Mouse (Mus musculus): ENCODE data around the gene Bora. TPM values are rescaled to one million over a fixed set of nuclear protein-coding genes. Genes with fewer than 3 reads are reported as not detected.
A peak's percentile ranks its signal among the peaks of the same experiment; 100 is the strongest.

Gene Bora
- total RNA-seq, 2 experiments from 2014 or later: 2.6 to 4.5 TPM

DNA sequence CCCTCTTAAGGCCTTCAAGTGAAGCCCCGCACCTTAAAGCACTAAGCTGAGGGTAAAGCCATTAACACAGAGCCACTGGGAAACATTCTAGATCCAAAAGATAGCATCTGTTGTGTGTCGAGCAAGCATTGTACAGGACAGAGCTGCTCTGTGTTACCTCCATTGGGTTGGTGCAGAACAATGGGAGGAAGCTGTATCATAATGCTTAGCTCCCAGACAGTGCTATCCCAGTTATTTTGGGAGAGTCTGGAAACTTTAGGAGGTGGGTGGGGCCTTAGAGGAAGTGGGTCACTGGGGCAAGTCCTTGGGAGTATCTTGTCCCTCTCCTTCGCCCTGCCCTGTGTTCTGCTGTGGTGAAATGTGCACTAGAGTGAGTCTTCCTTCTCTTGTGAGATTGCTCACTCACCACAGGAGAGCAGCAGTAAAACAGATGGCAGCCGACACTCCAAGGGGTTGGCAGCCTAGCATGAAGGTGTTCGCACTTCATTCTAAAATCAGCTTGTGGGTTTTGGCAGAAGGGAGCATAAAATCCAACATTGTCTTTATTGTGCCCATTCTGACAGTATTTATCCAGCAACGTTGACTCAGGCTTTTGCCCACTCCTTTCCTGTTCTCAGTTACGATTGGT is 13.1 kb downstream of the Bora start:
- intact Hi-C loops (cut with DNase I): no loop called here
- DNase-seq (ENCODE audit: low spot score in 2 of 2): peak; percentile 21 to 52

DNA sequence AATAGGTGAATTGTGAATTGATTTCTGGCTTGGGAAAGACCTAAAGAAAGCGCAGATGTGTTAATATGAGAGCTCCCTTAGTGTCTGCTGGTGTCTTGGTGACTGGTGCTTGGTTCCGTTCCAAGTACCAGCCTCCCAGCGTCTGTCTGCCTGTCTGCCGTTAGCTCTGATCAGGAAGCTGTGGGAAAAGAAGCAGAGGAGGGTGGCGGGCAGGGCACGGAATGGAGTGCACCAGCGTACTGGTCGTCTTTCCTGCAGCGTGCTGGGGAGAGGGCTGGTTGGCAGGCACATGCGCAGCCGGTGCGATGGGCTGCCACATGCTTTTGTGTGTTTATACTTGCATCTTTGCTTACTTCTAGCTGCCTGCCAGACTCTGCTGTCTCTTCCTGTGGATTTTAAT is 14.6 kb downstream of the Bora start:
- intact Hi-C loops (cut with DNase I): no loop called here

DNA sequence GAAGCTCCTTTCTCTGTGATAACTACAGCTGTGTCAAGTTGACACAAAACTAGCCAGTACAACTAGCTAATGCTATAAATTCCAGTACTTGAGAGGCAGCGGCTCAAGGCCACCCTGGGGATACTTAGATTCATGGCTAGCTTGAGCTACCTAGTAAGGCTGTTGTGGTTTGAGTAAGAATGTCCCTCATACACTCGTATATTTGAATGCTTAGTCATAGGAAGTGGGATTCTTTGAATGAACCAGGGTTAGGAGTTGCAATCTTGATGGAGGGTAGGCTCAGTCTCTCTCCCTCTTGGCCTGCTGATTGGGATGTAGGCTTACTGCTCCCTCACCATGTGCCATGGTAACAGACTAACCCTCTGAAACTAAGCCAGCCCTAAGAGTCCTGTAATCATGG is 17.1 kb downstream of the Bora start:
- intact Hi-C loops (cut with DNase I): no loop called here
- no peak for DNase-seq (ENCODE audit: low spot score in 2 of 2)

More for the DNA sequence above, 14.6 kb downstream of the Bora start:
- DNase-seq (ENCODE audit: low spot score in 2 of 2): peak in 1 of 2 experiments; percentile 18

DNA sequence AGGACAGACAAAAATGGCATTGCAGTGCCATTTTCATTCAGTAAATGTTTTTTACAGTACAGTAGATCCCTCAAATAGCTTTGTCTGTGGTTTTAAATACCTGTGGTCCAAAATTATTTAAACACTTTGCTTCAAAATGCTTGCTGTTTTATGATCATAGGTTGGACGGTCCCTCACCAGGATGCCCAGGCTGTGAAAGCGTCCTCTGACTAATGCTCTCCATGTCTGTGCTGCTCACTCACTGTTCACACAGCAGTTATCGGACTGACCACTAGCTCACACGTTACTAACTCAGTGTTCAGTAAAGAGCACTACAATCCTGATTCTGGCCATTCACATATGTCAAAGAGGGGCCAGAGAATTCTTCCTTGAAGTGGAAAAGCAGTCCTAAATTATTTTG is 25.1 kb downstream of the Bora start:
- intact Hi-C loops (cut with DNase I): no loop called here
- no peak for DNase-seq (ENCODE audit: low spot score in 2 of 2)

DNA sequence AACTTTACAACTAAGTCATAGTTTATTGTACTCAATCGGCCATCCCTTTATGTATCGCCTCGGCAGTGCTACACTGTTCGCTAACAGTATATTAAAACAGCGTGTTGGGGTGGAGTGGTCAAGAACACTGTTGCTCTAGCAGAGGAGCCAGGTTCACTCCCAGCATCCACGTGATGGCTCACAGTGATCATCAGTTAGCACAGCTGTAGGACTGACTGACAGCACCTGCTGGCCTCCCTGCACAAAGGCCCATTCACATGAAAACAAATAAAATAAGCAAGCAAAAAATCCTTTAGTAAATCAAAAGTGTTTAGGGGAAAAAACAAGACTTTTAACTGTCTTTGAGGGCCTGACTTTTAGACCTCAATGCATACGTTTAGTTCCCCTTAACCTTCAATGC is 42.9 kb downstream of the Bora start:
- intact Hi-C loops (cut with DNase I): no loop called here
- DNase-seq (ENCODE audit: low spot score in 2 of 2): no peak

DNA sequence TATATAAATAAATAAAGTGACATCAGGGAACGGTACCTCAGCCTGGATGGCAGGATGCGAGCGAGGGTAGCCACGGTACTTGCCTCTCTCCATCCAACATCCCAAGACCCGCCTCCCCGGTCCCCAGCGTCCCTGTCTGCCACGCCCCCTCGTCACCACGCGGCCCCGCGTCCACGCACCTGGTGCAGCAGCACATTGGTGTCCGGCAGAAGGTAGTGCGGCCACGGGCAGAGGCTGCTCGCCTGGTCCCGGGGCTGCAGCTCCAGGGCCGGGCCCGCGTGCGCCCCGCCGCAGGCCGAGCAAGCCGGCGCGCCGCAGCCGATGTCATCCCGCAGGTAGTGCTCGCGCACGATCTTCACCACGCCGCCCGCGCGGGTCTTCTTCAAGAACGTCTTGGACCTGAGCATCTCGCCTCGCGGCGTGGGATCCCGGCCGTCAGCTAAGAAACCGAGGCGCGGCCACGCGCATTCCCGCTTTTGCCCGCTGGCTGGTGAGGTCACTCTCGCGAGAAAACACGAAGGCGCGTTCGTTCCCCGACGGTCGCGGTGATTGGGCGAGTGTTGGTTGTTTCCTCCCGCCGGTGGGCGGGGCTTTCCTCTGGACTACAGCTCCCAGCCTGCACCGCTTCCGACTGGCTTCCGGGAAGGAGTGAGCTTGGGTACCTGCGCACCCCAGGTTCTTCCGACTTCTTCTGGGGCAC is 53.4 kb downstream of the Bora start, which contains the start of the genes Pibf1 and Dis3:
Pibf1 (plus strand) TSS at position 158 of the 700 bp plus-strand sequence.
Dis3 (minus strand) TSS at position 504 of the 700 bp plus-strand sequence.
- DNase-seq (ENCODE audit: low spot score in 2 of 2): peak; percentile 99
- intact Hi-C loops (cut with DNase I): no loop called here

DNA sequence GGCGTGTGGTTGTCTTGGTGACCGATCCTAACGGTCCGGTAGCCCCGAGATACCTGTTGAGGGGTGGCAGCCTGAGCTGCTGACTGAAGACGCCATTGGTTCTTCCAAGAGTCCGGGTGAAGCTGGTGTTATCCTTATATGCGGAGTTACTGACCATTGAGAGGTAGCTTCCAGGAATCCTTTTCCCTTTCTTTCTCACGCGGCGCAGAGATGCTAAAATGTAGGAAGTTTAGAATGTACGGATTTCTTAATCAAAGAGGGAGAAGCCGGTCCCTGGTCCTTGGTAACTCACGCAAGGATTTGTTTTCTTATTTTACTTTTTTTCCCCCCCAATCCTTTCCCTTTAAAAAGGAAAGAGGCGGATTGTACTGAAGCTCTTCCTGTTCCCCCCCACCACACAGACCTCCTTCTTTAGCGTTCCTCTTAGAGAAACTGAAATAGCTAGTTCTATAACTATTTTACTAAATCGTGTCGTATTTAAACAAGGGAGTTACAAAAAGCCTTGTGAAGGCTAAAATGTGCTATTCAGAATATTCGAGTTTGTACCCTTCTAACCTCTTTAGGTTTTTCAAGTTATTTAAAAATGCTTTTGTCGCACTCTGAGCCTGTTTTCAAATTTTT is 54.1 kb downstream of the Bora start:
- no peak for DNase-seq (ENCODE audit: low spot score in 2 of 2)
- intact Hi-C loops (cut with DNase I): no loop called here

DNA sequence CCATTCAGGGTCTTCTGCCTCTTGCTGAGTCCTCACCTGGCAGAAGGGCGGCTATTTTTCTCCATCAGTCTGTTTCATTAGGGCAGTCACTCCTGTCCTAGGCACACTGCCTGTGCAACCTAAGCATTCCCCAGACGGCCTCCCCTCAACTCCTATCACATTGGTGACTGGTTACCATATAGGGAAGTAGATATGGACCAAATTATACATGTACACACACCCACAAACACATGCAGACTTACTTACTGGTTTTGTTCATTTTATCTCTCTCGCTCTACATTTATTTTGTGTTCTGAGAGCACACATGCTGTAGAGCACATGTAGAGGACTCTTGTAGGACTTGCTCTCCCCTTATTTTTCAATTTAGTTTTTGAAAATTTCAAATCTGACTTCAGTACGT is 57.0 kb downstream of the Bora start:
- intact Hi-C loops (cut with DNase I): no loop called here
- DNase-seq (ENCODE audit: low spot score in 2 of 2): no peak

DNA sequence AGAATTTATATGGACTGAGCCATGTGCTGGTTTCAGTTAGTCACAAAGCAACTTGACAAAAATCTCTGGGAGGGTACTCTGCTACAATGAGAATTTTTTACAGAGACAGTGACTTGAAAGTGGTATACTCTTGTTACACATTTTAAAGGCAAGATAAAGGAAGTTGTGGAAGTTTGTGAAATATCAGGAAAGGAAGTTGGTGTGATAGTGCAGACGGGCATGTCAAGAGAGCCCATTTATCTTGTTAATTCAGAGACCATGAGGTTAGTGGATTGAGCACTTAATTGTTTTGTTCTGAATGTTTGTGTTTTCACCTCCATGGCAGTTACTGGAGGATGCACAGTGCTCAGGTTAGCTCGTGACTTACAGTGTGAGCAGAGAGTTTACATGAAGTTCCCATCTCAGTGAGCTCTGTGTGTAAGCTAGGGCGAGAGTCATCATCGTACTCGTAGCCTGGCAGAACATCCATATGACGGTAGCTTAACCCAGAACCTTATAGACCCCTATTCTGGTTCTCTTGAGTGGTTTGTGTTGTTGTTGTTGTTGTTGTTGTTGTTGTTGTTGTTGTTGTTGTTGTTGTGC is 58.6 kb downstream of the Bora start:
- DNase-seq (ENCODE audit: low spot score in 2 of 2): no peak
- intact Hi-C loops (cut with DNase I): no loop called here

DNA sequence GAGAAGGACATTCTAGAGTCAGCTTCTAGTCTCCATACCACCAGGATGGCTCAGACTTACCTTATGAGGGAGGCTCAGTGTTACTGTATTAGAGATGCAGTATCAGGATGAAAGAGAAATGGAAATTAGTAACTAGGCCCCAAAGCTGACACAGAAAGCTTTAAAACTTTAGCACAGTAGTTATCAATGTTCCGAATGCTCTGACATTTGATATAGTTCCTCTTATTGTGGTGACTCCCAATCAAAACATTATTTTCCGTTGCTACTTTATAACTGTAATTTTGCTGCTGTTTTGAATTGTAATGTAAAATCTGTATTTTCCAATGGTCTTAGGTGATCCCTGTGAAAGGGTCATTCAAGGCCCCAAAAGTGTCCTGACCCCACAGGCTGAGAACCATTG is 60.6 kb downstream of the Bora start:
- no peak for DNase-seq (ENCODE audit: low spot score in 2 of 2)
- intact Hi-C loops (cut with DNase I): no loop called here

DNA sequence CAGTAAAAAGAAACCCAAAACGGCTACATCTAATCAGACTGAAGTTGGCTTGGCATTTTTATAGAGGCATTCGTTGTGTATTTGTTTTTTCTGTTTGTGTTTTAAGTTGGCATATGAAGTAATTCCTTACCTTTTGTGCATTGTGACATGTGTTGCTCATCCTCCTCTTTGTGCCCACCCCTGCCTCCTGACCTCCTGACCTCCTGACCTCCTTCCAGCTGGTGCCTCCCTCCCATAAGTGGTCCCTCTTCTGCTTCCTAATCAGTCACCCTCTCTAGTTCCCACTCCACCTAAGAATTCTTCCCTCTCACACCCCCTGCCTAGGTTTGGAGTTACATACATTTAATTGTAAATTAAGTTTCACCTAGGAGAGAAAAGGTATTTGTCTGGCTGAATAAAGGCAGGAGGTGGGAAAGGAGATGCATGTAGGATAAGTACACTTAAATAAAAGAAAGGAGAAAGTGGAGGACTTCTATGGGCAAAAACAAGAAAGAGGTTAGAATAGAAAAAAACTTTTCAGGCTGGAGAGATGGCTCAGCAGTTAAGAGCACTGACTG is 61.7 kb downstream of the Bora start:
- intact Hi-C loops (cut with DNase I): no loop called here
- DNase-seq (ENCODE audit: low spot score in 2 of 2): no peak

DNA sequence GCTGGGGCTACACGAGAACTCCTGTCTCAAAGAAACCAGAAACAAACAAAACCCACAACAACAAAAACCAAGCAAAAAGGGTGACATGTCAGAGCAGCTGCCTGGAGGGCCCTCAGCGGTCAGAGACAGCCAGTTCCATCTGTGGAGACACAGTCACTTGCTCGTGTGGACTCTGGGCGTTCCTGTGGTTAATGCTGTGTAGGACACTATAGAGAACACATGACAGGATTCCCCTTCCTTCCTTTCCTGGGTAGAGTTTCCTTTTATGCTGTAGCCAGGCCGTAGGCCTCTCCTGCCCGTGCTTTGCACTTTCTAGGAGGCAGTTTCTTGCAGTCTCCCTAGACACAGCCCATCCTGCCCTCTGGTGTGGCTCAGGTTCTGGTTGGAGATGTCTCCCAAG is 62.7 kb downstream of the Bora start:
- intact Hi-C loops (cut with DNase I): no loop called here
- no peak for DNase-seq (ENCODE audit: low spot score in 2 of 2)

DNA sequence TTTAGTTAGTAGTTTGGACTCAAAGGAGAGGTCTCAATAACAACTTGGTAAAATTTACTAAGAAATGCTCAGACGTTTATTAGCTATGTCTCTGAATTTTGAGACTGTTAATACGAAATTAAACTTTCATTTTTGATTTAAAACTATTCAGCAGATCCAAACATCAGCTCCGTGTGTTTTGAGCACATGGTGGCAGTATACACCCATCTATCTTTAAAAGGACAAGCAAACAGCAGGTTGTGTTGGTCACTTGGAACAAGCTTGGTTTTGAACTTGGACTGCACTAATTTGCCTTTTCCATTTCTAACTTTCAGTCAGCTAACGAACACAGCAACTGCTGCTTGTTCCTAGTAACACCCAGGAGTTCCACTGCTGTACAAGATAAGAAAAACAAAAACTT is 71.6 kb downstream of the Bora start:
- intact Hi-C loops (cut with DNase I): no loop called here
- DNase-seq (ENCODE audit: low spot score in 2 of 2): no peak

DNA sequence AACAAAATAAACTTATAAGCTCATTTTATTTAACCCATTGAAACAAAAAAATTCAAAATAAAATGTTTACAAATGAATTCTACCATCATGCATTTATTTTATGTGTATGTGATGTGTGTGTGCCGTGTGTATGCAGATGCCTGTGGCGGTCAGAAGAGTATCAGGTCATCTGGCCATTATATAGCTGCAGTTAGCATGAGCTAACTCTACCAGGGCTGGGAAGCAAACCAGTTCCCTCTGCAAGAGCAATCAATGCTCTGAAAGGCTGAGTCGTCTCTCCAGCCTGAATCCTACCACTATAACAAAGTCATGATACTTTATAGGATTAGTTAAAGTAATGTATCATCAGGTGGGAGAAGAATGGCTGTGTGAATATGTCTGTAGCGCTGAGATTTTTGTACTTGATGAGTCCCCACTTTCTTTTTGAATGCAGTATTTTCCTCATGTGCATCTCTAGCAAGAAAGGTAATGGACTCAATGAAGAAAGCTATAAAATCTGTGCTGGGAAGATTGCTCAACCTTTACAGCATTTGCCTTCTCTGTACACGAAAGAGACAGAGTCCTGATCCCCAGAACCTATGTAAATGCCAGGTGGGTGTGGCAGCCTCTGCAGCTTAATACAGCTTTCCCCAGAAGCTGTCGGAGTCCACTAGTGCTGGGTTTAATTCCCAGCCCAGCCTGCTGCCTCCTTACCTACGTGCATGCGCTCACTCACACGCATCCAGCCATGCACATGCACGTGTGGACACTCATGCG is 75.7 kb downstream of the Bora start:
- no peak for DNase-seq (ENCODE audit: low spot score in 2 of 2)
- intact Hi-C loops (cut with DNase I): no loop called here

DNA sequence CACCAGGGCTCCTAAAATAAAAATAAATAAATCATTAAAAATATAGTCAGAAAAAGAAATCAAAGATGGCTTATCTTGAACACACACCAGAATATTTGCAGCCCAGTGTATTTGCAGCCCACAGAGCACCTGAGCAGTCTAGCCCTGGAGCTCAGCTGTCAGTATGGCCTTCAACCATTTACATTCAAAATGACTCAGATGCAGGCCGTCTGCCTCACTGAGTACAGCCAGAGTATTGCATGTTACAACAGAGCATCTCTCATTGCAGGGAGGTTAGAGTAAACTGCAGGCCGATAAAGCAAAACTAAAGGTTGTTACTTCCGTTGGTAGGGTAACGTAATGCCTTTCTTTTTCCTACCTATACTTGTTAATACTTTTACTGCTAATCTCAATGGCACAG is 78.1 kb downstream of the Bora start:
- intact Hi-C loops (cut with DNase I): no loop called here
- no peak for DNase-seq (ENCODE audit: low spot score in 2 of 2)

Other genes starting within 250 kb of the Bora start
- 1 to 10 TPM in 1 of 2 experiments, not detected in 1; 2.8 TPM for gene Rpl36a-ps1, start 51.9 kb upstream of the Bora start, total RNA-seq (2021)
- 10 to 100 TPM; 64.9 to 70.0 TPM for gene Mzt1, start 88 bp upstream of the Bora start, total RNA-seq (2021)
- 10 to 100 TPM; 10.2 to 15.8 TPM for gene Pibf1, start 53.2 kb downstream of the Bora start, total RNA-seq (2021)
- gene Dis3, start 53.5 kb downstream of the Bora start, total RNA-seq (2021): 10 to 100 TPM; 14.8 to 18.0 TPM